Mouse (Mus musculus) monocyte, adult 5-6 weeks (primary cell): ENCODE results near the gene Gxylt1. TPM values are rescaled to one million over a fixed set of nuclear protein-coding genes. Genes with fewer than 3 reads are reported as not detected.
"Not testable (repeated sequence)": the region's sequence is repeated elsewhere in the genome, so short reads cannot be mapped to it uniquely, and the experiment has no call there.

Experiments
- ATAC-seq: fragments of 153-309, 156-312 bp; replicated peaks from 2 replicates; pipeline ENCODE4 v1.8.0; 2017; ENCODE audit warnings: mild to moderate bottlenecking; ENCODE audit not compliant: low TSS enrichment, insufficient number of reproducible peaks, severe bottlenecking, poor library complexity, low FRiP score
- total RNA-seq: library from RNA; stranded (forward); fragments of 200-1000, 200-491, 200-594 nt; gene quantifications from 3 replicates; pipeline ENCODE4 v1.2.3, GENCODE M21; 2017

The Gxylt1 gene
- 47.3 to 60.0 TPM (median 56.2 TPM) in 3 replicates for total RNA-seq

DNA sequence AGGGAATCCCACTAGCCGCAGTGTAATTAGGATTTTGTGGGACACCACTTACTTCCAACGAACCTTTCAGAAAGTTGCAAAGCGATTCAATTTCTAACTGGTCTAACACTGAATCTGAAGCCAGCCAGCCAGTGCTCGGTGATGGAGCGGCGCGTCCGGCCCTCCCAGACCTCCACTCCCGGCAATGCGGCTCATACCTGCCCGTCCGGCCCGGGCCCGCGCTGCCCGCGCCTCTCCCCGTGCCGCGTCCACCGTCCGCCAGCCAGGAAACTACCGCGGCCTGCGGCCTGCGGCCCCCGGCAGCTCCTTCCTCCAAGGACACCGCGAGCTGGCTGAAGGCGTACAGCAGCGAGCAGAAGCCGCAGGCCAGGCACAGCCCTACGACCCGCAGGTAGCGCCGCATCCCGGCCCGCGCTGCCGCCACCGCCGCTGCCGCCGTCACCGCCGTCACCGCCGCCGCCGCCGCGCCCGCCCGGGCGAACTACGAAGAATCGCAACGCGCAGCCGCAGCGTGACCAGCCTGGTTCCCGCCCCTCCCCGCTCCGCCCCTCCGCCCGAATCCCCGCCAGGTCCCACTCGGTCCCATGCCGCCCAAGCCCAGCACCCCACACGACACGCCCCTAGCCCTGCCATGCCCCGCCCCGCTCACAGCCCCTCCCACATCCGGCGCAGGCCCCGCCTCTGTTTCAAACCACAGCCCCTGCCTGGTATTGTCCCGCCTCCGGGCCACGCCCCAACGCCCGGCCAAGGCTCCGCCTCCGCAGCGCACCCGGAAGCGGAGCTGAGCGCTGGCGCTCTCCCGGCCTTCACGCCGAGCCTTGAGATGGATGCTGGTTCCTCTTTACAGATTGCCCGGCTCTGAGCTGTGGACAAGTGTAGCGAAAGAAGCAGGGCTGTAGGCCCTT is at the start of gene Gxylt1:
Gxylt1 (minus strand) TSS at position 501 of the 905 bp plus-strand sequence.
- peak; percentile 88 for ATAC-seq

DNA sequence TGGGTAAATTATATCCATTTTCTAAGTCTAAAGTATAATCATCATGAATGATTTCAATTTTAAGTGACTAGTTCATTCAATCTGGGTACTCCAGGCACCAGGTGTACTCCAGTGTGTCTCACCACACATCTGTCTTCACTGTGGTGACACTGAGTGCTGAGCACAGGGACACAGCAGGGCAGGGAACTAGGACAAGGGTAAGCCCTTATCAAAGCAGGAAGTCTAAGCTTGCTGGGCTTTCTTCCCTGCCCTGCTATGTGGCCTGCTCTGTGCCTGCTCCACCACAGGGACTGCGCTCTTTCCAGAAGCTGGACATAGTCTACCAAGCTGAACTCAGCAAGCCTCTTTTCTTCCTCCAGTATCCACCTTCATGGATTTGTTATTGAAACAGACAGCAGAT is 43.8 kb upstream of the Gxylt1 start:
- ATAC-seq = no peak

DNA sequence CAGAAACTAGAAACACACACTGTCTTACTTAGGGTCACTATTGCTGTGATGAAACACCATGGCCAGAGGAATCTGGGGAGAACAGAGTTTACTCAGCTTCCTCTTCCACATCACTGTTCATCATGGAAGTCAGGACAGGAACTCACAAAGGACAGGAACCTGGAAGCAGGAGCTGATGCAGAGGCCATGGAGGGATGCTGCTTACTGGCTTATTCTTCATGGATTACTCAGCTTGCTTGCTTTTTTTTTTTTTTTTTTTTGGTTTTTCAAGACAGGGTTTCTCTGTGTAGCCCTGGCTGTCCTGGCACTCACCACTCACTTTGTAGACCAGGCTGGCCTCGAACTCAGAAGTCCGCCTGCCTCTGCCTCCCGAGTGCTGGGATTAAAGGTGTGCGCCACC is 35.3 kb upstream of the Gxylt1 start:
- ATAC-seq = not testable (repeated sequence)

DNA sequence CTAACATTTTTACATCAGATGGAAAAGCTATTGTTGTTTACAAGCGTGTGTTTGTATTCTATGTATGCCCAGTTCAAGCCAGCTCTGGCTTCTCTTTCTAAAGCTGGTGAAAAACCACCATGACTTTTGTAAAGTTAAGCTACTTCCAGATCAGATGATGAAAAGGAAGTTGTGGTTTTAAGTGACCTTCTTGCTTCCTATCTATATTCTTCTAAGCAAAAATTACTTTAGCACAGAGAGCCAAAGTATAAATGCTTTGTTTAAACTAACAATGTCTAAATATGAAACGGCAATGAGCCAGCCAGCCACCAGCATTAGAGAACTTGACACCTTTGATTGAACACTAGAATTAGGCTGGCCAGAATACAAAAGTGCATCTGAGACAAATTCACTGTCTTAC is 23.2 kb upstream of the Gxylt1 start:
- ATAC-seq = no peak

DNA sequence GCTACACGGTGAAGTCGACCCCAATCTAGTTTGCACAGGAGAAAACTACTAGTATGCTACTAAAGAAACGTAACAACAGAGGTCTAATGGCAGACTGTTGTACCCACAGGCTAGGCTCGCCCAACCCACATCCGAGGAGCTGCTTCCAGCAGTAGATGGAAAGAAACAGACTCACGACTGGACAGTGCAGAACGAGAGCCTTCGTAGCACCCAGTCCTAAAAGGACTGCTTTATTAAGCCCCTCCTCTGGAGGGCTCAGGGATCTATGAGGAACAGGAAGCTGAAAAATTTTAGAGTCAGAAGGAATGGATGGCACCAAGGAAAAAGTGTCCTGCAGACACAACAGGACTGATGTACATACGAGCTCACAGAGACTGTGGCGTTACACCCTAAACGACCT is 19.5 kb upstream of the Gxylt1 start:
- ATAC-seq = no peak

DNA sequence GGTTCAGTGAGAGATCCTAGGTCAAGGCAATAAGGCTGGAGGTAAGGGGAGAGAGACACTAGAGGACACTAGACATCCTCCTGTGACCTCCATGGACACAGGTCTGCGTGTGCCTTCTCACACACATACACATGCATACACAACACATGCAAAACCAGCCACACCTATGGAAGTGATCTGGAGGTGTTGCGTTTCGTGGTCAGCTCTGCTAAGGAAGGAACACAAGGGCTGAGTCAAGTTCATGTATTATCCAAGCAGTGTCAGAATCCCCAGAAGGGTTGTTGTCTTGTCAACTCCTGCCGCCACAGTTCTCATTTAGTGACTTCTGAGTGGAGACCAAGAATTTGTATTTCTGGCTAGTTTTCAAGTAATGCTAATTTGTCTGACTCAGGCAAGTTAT is 13.3 kb upstream of the Gxylt1 start:
- ATAC-seq = no peak

DNA sequence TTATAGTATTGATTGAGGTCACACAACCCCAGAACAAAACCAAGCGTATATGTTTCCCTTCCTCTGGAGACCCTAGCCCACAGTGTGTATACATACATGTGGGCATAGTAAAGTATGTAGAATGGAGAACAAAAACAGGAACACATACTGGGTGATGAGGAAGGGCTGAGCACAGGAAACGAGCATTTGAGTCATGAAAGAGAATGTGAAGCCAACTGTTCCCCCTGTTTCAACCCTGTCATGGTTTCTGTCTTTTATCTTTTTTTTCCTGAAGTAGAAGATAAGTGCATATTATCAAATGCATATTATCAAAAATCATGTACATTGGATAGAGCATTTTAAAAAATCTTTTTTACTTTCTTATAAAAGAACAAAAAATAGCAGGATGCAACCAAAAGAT is 12.6 kb upstream of the Gxylt1 start:
- 0 out of 2 replicates have a peak, but pooled peaks have one; percentile 31 for ATAC-seq

DNA sequence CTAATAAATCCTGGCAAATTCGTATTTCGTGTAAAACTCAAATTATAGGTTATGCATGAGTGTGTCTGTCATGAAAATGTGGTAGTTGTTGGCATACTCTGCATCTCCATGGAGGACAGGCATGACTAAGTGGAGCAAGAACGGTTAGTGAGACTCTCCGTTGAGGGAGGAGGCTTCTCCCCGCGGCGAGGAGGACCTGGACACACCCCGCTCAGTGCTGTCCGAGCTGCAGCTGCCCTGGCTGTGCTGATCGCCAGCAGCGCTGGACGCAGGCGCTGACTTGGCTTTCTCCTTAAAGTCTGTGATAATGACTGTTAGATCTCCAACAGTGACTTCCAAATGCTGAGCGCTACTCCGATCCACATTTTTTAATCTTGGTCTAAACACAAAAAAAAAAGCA is 10.3 kb upstream of the Gxylt1 start:
- ATAC-seq = no peak

DNA sequence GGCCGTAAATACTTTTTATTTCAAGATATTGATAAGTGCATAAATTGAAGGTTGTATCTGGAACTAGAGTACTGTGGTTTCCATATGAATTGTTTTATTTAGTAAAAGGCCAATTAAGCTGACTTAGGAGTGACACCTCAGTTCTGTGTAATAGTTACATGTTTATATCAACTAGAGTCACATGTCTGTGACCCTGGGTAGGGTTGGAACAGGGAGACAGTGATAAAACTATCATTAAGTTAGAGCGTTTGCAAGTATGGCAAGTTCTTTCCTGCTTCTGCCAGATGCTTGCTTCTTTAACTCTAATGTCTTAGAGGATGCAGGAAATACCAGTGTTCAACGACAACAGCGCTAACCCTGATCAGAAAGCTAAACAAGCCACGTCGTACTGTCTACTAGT is 9.3 kb upstream of the Gxylt1 start:
- ATAC-seq = no peak

DNA sequence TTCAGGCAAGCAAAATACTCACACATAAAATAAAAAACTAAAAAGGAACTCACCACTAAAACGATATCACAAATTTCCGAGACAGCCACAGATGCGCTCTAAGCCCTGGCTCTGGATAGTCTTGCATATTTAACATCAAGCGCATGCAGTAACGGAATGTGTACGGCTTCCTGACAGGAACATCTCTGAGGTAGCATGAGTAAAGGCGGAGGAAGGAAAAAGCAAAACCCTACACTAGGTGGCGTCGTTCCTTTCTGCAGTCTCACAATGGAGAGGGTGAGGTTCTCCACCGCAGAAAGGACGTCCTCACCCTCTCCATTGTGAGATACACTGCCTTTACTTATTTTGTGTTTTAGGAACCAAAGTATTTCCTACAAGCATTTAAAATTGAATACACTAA is 8.4 kb upstream of the Gxylt1 start:
- no peak for ATAC-seq

DNA sequence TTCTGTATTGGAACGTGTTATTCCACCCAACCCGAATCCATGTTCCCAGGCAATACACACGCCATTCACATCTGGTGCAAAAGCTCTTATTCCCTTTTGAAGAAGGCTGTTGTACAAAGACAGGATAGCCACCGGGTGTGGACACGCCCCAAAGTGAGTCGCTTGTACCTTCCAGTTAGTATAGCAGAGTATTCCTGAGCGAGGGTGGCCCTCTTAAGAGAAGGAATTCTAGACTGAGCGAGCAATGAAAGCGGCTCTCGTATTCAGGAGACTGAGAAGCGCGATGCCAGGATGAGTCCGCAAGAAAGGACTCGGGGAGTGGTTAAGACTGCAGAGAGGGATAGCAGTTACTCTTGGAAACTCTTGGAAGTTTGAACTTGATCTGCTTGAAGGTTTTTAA is 1.3 kb upstream of the Gxylt1 start:
- ATAC-seq = no peak

DNA sequence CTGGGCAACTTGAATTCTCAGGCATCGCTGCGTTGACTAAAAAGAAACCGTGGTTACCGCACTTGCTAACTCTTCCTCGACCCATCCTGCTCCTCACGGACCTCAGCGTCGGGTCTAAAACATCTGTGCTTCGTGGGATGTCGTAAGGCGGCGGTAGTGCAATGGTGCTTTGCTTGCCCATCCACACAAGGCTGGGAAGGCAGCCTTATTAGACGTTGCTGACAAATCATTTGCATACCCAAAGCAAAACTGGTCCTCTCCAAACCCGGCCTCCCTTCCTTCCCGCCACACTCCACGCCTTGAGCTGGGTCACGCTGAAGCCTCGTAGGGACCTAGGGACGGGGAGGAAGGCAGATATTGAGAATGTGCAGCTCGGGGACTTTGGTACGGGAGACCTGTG is 644 bp upstream of the Gxylt1 start:
- peak; percentile 46 for ATAC-seq

DNA sequence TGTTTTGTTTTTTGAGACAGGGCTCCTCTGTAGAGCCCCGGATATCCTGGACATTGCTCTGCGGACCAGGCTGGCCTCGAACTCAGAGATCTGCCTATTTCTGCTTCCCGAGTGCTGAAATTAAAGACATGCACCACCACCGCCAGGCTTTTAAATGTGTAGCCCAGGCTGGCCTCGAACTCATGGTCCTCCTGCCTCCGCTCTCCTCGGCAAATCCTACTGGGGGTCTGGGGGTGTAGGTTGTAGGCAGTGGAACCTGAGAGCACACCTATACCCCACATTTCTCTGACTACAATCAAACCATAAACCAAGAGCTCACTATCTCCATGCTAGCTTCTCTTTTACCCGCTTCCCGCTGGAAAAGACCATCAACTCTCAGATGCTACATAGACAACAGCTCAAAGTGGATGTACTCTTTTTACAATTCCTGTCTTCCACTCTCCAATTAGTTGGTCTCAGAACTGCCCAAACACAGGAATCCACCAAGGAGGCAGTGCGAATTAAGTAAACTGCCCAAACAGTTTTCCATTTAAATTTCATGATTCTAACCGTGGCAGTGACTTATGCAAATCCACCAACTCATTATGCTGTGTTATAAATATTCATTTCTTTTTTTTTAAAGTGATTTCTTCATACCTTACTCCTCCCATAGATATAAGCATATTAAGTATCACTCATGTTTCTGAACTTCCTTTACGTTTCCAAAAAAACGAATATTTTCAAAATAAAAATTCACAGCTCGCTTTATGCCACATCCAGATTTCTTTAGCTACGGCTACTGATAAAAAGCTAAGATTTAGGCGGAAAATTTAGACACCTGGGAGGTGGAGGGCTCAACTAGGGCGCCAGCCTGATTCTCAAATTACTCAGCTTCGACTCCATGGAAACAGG is 946 bp downstream of the Gxylt1 start:
- no peak for ATAC-seq

DNA sequence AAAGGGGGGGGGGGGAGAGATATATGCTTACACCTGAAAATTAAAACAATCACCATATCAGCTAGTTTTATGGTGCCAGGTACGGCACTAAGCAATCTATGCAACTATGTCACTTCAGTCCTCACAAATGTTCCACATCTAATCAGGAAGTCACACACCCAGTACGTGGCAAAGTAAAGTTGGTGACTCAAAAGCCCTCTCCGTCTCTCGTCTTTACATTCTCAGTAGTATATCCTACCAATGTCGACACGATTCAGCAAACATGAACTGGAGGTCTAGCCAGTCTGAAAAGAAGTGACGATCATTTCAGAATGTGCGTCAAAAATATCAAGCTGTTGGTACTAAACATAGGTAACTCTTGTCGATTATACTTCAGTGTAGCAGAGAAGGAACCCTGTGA is 2.0 kb downstream of the Gxylt1 start:
- no peak for ATAC-seq

DNA sequence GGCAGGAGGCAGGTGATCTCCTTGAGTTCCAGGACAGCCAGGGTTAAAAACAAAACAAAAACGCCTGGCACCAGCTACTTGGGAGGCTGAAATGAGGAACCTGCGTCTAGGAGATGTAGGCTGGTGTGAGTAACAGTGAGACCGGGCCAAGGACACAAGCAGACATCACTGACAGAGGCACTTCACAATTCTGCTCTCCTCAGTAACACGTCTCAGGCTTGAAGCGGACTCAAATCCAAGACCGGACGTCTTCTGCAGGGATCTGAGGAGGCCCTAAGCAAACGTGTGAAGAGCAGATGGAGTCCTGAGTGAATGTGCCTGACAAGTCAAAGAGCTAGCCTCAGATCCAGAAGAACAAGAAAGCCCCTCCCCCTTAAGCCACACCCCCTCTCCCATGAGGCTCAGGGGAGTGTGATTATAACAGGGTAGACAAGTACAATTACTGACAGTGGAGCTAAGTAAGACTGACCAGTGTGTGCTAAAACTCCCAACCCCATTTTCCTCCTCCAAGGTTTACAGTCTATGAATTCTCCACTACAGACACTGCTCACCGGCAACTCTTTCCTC is 4.6 kb downstream of the Gxylt1 start:
- no peak for ATAC-seq

DNA sequence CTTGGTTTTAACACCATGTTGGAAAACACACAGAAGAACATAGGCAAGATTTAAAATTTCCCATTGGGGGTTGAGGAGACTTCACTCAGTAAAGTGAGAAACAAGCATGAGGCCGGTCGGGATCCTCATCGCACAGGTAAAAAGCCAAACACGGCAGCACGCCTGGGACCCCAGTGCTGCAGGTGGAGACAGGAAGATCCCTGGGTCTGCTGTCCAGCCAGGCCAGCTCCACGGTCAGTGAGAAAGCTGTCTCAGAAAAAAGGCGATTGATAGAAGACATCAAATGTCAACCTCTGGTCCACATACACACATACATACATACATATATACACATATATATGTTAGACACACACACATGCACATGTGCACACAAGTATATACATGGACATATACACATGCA is 5.4 kb downstream of the Gxylt1 start:
- no peak for ATAC-seq

DNA sequence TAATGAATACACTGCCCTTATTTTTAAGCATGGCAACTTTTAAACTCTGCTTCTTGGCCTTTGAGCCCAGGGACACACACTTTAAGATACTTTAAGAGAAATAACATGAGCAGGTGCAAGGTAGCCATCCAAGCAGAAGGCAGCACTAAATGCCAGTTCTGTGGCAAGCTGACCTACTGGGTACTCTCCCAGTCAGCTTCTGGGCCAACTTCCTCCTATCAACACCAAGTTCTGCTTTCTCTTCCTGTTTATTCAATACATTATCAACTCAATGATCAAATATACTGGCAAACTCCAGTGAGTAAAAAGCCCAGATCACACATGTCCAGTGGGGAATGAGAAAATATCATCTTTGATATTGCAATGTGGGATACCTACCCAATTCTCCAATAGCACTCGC is 7.0 kb downstream of the Gxylt1 start:
- ATAC-seq = peak; percentile 72

DNA sequence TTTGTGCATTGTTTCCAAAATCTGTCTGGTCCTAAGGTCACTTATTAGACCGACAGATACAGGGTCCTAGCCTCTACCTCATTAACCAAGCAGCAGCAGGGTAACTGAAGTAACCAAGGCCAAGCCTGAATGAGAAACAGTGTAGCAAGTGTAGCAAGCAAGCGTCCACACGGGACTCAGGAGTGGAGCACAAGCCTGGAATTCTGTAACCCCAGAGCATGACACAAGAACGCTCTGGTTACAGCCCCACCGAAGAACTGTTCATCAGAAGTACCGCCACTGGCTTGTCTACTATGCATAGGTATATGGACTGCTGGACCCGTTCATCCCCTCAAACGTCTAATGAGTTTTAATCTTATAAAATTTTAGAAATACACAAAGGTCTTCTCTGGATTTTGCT is 7.5 kb downstream of the Gxylt1 start:
- ATAC-seq = no peak

DNA sequence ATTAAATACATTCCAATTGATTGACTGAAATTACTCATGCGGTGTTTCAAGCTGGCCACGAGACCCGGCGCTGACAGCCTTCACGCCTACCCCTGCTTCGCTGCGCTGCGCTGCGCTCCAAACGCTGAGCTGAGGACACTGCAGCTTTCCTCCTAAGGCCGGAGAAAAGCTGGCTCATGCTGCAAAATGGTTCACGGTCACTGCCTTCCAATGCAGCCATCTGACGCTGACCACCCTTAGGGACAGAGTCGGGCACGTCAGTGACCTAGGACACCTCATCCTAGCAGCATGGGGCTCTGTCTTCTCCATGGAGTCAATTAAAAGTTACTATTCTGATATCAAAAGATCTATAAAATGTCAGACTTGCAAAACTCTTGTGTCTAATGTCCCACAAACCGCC is 8.6 kb downstream of the Gxylt1 start:
- no peak for ATAC-seq
